Mouse (Mus musculus): ENCODE results near the gene Srsf10.
A peak's percentile ranks its signal among the peaks of the same experiment; 100 is the strongest.

The Srsf10 gene

GRCm38 (mm10) chr4:135855536-135856222, at the start of gene Srsf10:
Gene Srsf10, plus strand, starts transcription at chr4:135855747.
- DNase-seq: peak; percentile 94

GRCm38 (mm10) chr4:135814896-135815295, 40.7 kb upstream of the Srsf10 start:
- no peak for DNase-seq

- DNase-seq: peak; percentile 64
Observed at GRCm38 (mm10) chr4:135816905-135817622, 38.5 kb upstream of the Srsf10 start.

- peak; percentile 34 for DNase-seq
Observed at GRCm38 (mm10) chr4:135818366-135818765, 37.2 kb upstream of the Srsf10 start.

- DNase-seq: peak; percentile 82
Observed at GRCm38 (mm10) chr4:135819826-135820526, 35.6 kb upstream of the Srsf10 start.

- no peak for DNase-seq
Observed at GRCm38 (mm10) chr4:135821772-135822171, 33.8 kb upstream of the Srsf10 start.

GRCm38 (mm10) chr4:135823298-135823697, 32.2 kb upstream of the Srsf10 start:
- DNase-seq: no peak

GRCm38 (mm10) chr4:135824254-135824653, 31.3 kb upstream of the Srsf10 start:
- DNase-seq: no peak

- DNase-seq: peak; percentile 86
Observed at GRCm38 (mm10) chr4:135828491-135828890, 27.1 kb upstream of the Srsf10 start.

- DNase-seq: peak; percentile 48
Observed at GRCm38 (mm10) chr4:135832070-135832469, 23.5 kb upstream of the Srsf10 start.

- DNase-seq: no peak
Observed at GRCm38 (mm10) chr4:135833301-135834123, 22.0 kb upstream of the Srsf10 start.

- DNase-seq: no peak
Observed at GRCm38 (mm10) chr4:135834124-135834717, 21.3 kb upstream of the Srsf10 start.

- DNase-seq: no peak
Observed at GRCm38 (mm10) chr4:135838925-135839292, 16.6 kb upstream of the Srsf10 start.

- DNase-seq: no peak
Observed at GRCm38 (mm10) chr4:135839293-135840011, 16.1 kb upstream of the Srsf10 start.

GRCm38 (mm10) chr4:135844400-135844799, 11.1 kb upstream of the Srsf10 start:
- DNase-seq: no peak

- DNase-seq: no peak
Observed at GRCm38 (mm10) chr4:135847581-135847980, 8.0 kb upstream of the Srsf10 start.

GRCm38 (mm10) chr4:135850411-135851095, 5.0 kb upstream of the Srsf10 start:
- no peak for DNase-seq

GRCm38 (mm10) chr4:135851942-135852341, 3.6 kb upstream of the Srsf10 start:
- DNase-seq: no peak

GRCm38 (mm10) chr4:135853987-135854546, 1.5 kb upstream of the Srsf10 start:
- no peak for DNase-seq

GRCm38 (mm10) chr4:135854630-135855029, 917 bp upstream of the Srsf10 start:
- no peak for DNase-seq

GRCm38 (mm10) chr4:135855080-135855479, 467 bp upstream of the Srsf10 start:
- no peak for DNase-seq
